Mouse (Mus musculus) spleen, adult 18-20 months (tissue): Measurements from ENCODE around the gene Onecut3.

Source experiments
- DNase-seq, 2 experiments: peaks; one replicate each; pipeline ENCODE4 v3.0.0; 2022; ENCODE audit warnings: mixed read lengths in 2 of 2

The Onecut3 gene

GRCm38 (mm10) chr10:80557346-80557965 is 62.8 kb downstream of the Onecut3 start:
- peak in 1 of 2 experiments; percentile 65 for DNase-seq

GRCm38 (mm10) chr10:80559431-80559830 is 64.8 kb downstream of the Onecut3 start:
- no peak for DNase-seq

GRCm38 (mm10) chr10:80560621-80561020 is 66.0 kb downstream of the Onecut3 start:
- DNase-seq: no peak

- peak; percentile 83 to 95 for DNase-seq
Observed at GRCm38 (mm10) chr10:80561116-80561944, 66.7 kb downstream of the Onecut3 start, which contains the start of gene Rexo1. Rexo1 (minus strand) TSS chr10:80561560.

GRCm38 (mm10) chr10:80566375-80567092 is 71.9 kb downstream of the Onecut3 start:
- peak; percentile 77 to 91 for DNase-seq
